Mouse (Mus musculus) lung, postnatal 0 days (tissue): ENCODE measurements at regions not wholly inside any gene's neighbourhood (a gene's known extent, or its start where the extent isn't known, plus 50 kb on each side); places are given as distances from the start of the nearest gene placed in this dataset.

Experiments
- CTCF ChIP-seq: IDR thresholded peaks from 2 replicates; pipeline ENCODE4 v1.5.1; 2016; ENCODE audit warnings: antibody characterized with exemption, mild to moderate bottlenecking
- EP300 ChIP-seq: IDR thresholded peaks from 2 replicates; pipeline ENCODE4 v1.6.1; 2016; ENCODE audit warnings: antibody characterized with exemption, mild to moderate bottlenecking, control low read depth

- TF ChIP-seq CTCF (no peak), EP300 (no peak)
Measured at GRCm38 (mm10) chr7:64090067-64090466, 63.6 kb upstream of the Trpm1 start.
